Mouse (Mus musculus) cerebellum, adult 2 months (tissue): ENCODE results near the gene Lrtm1.

Experiments
- CTCF ChIP-seq: fragments of 200-500 bp; IDR thresholded peaks from 2 replicates; pipeline ENCODE4 v1.5.1; 2011; ENCODE audit warnings: low read depth, mild to moderate bottlenecking, control low read depth, low read length, moderate library complexity, borderline replicate concordance; ENCODE audit not compliant: insufficient read depth
- POLR2A ChIP-seq: fragments of 200-500 bp; IDR thresholded peaks from 2 replicates; pipeline ENCODE4 v1.6.1; 2011; ENCODE audit warnings: low read length, control low read depth, borderline replicate concordance; ENCODE audit not compliant: insufficient read depth

DNA sequence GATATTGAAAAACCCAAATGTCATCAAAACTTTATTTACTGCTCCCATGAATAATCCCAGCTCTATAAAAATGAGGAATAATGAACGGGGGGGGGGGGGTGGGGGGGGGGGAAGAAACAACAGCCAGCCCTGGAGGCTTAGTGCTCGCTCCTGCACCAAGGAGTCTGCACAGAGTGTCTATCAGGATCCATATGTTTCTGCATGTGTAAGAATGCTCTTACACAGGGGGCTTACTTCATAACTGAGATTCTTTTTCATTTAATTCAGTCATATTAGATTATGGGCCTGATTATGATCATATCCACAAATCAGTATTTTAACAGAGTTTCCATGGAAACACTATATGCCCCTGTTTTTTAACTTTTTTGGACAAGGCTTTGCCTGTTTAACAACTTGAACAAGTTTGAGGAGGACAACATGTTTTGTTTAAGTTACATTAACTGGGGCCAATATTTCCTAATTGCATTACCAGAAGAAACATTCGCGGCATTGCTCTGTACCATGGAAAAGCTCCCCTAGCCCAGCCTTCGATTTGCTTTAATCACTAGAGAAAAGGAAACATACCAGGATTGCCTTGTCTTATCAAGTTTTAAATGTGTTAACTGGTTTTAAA, 12.7 kb upstream of the Lrtm1 start:
- TF ChIP-seq POLR2A (no peak), CTCF (no peak)
